Mouse (Mus musculus) brain, embryonic 14.5 days (tissue): ENCODE results near the gene Nab2. TPM values are rescaled to one million over a fixed set of nuclear protein-coding genes. Genes with fewer than 3 reads are reported as not detected.
"Not testable (repeated sequence)": the region's sequence is repeated elsewhere in the genome, so short reads cannot be mapped to it uniquely, and the experiment has no call there.

ENCODE experiments used
- DNase-seq: peaks from one replicate; pipeline ENCODE4 v3.0.0-alpha.2; 2011; ENCODE audit warnings: low read depth
- CTCF ChIP-seq: fragments of 200-500 bp; IDR thresholded peaks from 2 replicates; pipeline ENCODE4 v1.5.1; 2012; ENCODE audit warnings: inconsistent platforms, mild to moderate bottlenecking, moderate library complexity, borderline replicate concordance; ENCODE audit not compliant: insufficient read depth, insufficient read length; ENCODE audit errors: extremely low read depth
- POLR2A ChIP-seq: fragments of 200-500 bp; IDR thresholded peaks from 2 replicates; pipeline ENCODE4 v1.6.1; 2012; ENCODE audit warnings: mild to moderate bottlenecking, inconsistent platforms, borderline replicate concordance; ENCODE audit not compliant: poor library complexity, insufficient read depth, insufficient read length, severe bottlenecking; ENCODE audit errors: extremely low read depth
- polyA plus RNA-seq: library from polyadenylated mRNA; depleted of rRNA; stranded (reverse); fragments of >200 nt; gene quantifications from 2 replicates; pipeline ENCODE4 v1.2.3, GENCODE M21; 2012

Nab2 gene
- polyA plus RNA-seq, 1 experiment = 7.4 TPM

DNA sequence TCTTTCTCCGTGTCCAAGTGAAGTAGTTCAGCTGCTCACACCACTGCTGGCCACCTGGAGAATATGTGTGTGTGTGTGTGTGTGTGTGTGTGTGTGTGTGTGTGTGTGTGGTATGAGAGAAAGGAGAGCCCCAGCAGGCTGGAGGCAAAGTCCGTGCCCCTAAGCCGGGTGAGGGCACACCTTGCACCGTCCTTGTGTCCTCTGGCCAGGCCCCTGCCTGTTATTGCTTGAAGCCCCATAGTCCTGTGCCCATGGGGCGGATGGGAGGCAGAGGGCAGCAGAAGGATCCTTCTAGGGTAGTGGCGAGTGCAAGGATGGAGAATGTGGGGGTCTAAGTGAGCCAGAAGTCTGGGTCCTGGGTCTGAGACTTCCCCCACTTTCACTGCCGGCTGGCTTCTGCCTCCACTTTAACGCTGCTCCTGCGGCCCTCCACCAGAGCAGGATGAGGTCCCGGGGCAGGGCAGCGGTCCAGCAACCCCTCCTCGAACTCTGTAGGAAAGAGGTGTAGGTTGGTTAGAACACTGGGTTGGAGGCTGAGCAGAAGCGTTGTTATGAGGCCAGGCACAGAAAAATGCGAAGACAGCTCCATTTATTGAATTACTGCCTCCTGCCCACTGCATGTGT is 7.0 kb downstream of the Nab2 start:
- DNase-seq = no peak
- TF ChIP-seq POLR2A (no peak), CTCF (no peak)

DNA sequence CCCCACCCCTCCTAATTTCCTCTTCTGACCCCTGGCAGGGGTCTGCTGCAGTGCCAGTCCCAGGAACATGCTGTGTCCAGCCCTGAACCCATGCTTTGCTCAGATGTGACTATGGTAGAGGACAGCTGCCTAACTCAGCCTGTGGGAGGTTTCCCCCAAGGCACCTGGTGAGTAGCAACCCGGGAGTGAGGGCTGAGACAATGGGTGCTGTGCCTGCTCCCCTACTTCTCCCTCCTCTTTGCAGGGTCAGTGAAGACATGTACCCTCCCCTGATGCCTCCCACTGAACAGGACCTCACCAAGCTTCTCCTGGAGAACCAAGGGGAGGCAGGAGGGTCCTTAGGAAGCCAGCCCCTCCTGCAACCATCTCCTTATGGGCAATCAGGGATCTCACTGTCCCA is 8.8 kb downstream of the Nab2 start:
- TF ChIP-seq CTCF = no peak
- no peak for TF ChIP-seq POLR2A
- no peak for DNase-seq

DNA sequence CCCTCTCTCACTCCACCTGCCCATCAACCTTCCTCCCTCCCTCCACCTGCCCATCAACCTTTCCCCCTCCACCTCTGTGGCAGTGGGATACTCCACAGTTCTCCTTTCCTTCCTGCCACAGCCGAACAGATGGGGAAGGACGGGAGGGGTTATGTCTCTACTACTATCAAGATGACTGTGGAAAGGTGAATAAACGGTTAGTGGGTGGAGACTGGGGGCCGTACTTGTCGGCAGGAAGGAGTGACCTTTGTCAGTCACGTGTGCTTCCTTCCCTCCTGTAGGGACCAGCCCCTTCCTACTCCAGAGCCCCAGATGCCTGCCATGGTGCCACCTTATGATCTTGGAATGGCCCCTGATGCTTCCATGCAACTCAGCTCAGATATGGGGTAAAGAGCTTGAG is 10.3 kb downstream of the Nab2 start:
- TF ChIP-seq CTCF (no peak), POLR2A (no peak)

DNA sequence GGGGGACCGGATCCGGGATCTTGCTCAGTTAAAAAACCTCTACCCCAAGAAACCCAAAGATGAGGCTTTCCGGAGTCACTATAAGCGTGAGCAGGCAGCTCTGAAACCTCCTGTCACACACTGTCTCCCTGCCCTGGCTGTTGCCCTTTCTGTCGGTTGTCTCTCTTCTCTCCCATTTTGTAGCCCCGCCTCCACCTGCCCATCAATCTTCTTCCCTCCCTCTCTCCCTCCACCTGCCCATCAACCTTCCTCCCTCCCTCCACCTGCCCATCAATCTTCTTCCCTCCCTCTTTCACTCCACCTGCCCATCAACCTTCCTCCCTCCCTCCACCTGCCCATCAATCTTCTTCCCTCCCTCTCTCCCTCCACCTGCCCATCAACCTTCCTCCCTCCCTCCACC is 10.8 kb downstream of the Nab2 start:
- not testable (repeated sequence) for DNase-seq

More for the DNA sequence above, 10.3 kb downstream of the Nab2 start:
- DNase-seq = no peak

DNA sequence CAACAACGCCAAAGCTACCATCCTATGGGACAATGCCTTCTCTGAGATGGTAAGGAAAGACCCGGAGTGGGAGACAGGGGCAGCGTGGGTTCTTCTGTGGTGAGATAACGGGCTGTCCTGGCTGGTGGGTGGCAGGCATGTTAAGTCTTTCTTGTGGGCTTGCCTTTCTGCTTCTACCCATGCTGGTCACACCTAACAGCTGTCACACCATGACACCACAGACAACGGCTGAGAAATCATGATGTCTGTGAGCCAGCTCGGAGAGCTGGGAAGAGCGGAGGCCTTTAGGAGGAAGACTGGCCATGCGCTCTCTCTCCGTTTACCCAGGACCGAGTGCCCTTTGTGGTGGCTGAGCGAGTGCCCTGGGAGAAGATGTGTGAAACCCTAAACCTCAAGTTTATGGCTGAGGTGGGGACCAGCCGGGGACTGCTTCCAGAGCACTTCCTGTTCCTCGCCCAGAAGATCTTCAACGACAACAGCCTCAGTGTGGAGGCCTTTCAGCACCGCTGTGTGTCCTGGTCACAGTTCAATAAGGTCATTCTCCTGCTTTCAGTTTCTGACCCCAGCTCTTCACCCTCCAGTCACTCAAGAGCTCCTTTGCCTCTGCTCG is 13.3 kb downstream of the Nab2 start:
- TF ChIP-seq POLR2A = no peak
- TF ChIP-seq CTCF = no peak
- DNase-seq = no peak

DNA sequence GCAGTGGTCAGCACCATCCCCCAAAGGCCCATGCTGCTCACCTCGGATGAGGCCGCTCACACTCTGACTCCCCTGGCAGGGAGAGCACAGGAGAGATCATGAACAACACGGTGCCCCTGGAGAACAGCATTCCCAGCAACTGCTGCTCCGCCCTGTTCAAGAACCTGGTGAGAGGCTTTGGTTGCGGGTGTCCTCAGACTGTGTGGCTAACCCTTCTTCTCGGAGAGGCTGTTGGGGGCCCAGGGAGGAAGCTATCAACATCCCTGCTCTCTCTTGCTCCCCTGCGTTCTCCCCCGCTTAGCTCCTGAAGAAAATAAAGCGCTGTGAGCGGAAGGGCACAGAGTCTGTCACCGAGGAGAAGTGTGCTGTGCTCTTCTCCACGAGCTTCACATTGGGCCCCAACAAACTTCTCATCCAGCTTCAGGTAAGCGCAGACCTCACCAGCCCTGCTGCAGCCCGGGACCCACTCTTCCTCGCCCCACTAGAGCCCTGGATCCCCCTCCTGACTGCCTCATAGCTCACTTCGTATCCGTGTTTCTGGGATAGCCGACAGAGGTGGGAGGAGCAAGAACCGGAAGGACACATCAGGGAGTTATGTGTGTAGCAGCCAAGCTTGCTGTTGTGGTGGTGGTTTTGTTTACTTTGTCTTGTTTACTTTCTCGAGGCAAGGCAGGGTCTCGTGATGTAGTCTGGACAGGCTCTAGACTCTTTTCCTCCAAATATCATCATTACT is 15.3 kb downstream of the Nab2 start:
- no peak for DNase-seq
- TF ChIP-seq CTCF (no peak), POLR2A (no peak)

DNA sequence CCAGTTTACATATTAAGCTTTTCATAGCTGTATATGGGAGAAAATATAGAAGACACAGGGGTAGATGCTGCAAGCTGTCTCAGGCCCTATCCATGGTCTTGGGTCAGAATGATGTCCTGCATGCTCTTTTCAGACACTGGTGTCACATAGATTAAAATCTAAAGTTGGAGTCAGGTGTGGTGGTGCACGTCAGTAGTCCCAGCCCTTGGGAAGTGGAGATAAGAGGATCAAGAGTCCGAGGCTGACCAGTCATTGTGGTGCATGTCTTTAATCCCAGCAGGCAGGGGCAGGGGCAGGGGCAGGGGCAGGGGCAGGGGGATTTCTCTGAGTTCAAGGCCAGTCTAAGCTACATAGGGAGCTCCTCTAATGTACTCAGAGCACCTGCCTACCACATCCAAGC is 22.6 kb downstream of the Nab2 start:
- DNase-seq = no peak
- no peak for TF ChIP-seq CTCF
- no peak for TF ChIP-seq POLR2A

DNA sequence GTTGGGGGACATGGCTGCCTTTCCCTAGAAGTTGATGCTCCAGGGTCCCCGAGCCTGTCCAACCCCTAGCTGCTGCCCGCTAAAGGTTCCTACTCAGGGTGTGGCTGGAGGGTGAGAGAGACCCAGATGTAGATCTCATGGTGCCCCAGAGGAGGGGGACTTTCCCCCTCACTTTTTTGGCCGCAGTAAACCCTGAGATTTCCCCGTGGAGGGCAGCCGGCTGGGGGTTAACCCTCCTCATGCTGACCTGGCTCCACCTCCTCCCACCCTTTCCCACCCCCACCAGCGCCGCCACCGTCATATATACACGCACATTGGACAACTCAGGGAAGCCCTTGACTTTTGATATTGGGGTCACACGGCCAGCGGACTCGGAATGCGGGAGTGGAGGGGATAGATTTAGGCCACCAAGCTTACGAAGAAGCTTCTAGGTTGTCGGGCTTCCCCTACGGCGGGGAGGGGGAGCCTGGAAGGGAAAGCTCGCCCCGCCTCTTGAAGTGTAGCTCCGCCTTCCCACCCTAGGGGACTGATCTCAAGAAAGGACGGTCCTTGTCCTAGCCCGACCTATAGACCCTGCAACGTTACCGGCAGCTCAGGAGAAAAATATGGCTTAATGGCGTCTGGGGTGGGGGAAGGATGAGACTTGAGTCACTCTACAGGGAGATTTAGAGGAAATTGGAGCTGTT is 24.7 kb downstream of the Nab2 start:
- DNase-seq = peak; percentile 50
- no peak for TF ChIP-seq POLR2A
- no peak for TF ChIP-seq CTCF

DNA sequence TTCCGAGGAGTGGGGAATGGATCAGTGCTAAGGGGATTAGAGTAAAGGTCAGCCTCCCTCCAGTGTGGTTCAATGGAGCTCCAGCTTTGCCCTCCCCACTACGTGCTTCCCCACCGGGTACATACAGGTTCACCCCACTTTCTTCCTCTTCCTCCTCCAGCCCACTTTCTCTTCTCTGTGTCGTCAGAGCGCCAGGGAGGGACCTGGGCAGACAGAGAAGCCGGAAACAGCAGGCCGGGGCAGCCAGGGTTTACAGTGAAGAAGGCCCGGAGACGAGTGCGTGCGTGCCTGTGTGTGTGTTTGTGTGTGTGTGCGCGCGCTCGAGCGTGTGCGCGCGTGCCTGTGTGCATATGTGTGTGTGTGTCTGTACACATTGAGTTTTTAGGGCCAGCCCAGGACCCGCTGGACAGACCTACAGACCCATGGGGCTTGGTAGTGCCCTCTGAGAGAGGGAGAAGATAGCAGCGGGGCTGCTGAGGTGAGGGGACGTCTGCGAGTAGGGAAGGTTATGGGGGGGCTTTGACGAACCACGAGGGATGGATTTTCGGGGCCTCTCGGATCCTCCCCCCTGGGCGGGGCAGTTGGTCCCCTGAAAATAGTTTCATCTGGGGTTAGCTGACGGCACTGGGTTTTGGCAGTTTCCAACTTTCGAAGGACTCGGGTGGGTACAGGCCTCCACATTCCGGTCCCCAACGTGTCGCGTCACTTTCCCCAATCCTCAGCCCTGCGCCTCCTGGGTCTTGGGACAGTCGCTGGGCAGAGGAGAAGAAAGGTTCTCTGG is 25.4 kb downstream of the Nab2 start, which contains the start of gene Stat6:
Gene Stat6, plus strand, starts transcription at position 215 of the 781 bp plus-strand sequence.
- peak; percentile 51 for DNase-seq
- TF ChIP-seq CTCF (no peak), POLR2A (no peak)

DNA sequence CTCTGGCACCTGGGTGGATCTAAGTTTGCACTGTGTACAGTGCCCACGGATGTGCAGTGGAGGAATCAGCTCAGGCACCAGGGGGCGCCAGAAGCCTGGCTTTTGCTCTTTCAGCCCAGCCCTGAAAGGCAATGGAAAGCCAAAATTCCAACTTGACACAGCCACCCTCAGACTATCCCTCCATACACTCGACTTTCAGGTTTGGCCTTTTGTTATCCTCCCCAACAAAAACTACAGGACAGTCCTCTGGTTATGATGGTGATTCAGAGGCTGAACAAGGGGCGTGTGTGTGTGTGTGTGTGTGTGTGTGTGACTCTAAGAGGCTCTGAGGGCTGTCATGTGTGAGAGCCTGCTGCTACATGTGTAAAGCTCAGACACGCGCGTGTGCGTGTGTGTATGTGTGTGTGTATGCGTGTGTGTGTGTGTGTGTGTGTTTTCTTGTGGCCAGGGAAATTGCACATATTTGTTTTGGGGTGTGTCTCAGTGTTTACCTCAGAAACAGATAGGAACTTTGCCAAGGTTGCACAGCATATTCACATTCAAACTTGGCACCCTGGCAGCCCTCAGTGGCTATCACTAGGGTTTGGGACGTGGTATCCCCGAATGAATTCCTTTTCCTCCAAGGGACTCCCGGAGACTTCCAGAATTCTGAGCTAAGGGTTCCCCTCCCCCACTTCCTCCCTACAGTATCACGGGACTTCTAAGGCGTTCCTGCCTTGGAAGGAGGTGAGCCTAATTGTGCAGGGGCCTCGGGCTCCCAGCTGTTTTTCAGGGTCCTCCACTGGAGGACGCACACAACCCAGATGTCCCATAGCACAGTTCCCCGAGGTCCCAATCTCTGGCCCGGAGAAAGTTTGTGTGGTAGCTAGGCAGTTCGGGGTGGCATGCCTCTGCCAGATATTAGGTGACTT is 26.3 kb downstream of the Nab2 start:
- TF ChIP-seq POLR2A = no peak
- peak; percentile 93 for TF ChIP-seq CTCF
- peak; percentile 76 for DNase-seq

DNA sequence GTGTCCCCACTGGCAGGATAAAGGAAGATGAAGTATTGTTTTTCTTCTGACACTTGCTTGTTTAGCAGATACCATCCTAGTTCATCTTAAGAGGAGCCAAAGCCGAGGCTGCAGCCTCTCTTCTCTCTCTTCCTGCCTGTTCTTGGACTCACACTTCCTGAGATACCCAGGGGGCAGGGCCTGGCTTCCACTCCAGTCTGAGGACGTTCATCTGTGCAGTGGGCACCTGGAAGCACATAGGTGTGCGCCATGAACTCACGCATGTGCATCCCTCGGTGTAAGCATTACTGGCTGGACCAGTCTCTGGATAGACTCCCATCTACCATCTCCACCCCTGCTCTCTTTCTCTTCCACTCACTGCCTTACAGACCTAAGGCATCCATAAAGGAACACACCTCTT is 27.9 kb downstream of the Nab2 start:
- DNase-seq = no peak

More for the DNA sequence above, 27.9 kb downstream of the Nab2 start:
- TF ChIP-seq POLR2A = no peak
- no peak for TF ChIP-seq CTCF
